Mouse (Mus musculus): Measurements from ENCODE around the gene 1600002K03Rik.
"Not testable (repeated sequence)": the region's sequence is repeated elsewhere in the genome, so short reads cannot be mapped to it uniquely, and the experiment has no call there.

1600002K03Rik gene

GRCm38 (mm10) chr10:80193976-80194375 lies 21.2 kb downstream of the 1600002K03Rik start:
- no peak for DNase-seq

- no peak for DNase-seq
Measured at GRCm38 (mm10) chr10:80194441-80194840, 21.7 kb downstream of the 1600002K03Rik start.

GRCm38 (mm10) chr10:80196167-80196566 lies 23.4 kb downstream of the 1600002K03Rik start:
- DNase-seq: no peak

- no peak for DNase-seq
Measured at GRCm38 (mm10) chr10:80196778-80197581, 24.2 kb downstream of the 1600002K03Rik start.

- DNase-seq: peak; percentile 91
Measured at GRCm38 (mm10) chr10:80199440-80200008, 26.8 kb downstream of the 1600002K03Rik start.

- DNase-seq: no peak
Measured at GRCm38 (mm10) chr10:80200485-80200884, 27.7 kb downstream of the 1600002K03Rik start.

GRCm38 (mm10) chr10:80204055-80204454 lies 31.3 kb downstream of the 1600002K03Rik start:
- no peak for DNase-seq

- no peak for DNase-seq
Measured at GRCm38 (mm10) chr10:80207201-80207600, 34.5 kb downstream of the 1600002K03Rik start.

GRCm38 (mm10) chr10:80207676-80208075 lies 34.9 kb downstream of the 1600002K03Rik start:
- no peak for DNase-seq

- DNase-seq: no peak
Measured at GRCm38 (mm10) chr10:80208248-80208647, 35.5 kb downstream of the 1600002K03Rik start.

- DNase-seq: no peak
Measured at GRCm38 (mm10) chr10:80208841-80209371, 36.2 kb downstream of the 1600002K03Rik start.

- not testable (repeated sequence) for DNase-seq
Measured at GRCm38 (mm10) chr10:80211547-80212103, 38.9 kb downstream of the 1600002K03Rik start.

- no peak for DNase-seq
Measured at GRCm38 (mm10) chr10:80215048-80215772, 42.5 kb downstream of the 1600002K03Rik start.

- no peak for DNase-seq
Measured at GRCm38 (mm10) chr10:80220676-80221075, 47.9 kb downstream of the 1600002K03Rik start.

- not testable (repeated sequence) for DNase-seq
Measured at GRCm38 (mm10) chr10:80223137-80223536, 50.4 kb downstream of the 1600002K03Rik start.

Measured in lung, postnatal 14 days (tissue).